Mouse (Mus musculus) thymus, adult 18-20 months (tissue): ENCODE measurements around the gene Zfp775.
A peak's percentile ranks its signal among the peaks of the same experiment; 100 is the strongest.

Source experiments
- DNase-seq, 2 experiments: peaks; one replicate each; pipeline ENCODE4 v3.0.0; 2022; ENCODE audit warnings: mixed read lengths in 2 of 2

Zfp775 gene

GRCm38 (mm10) chr6:48628808-48629660, 27.2 kb downstream of the Zfp775 start:
- DNase-seq = no peak

DNA sequence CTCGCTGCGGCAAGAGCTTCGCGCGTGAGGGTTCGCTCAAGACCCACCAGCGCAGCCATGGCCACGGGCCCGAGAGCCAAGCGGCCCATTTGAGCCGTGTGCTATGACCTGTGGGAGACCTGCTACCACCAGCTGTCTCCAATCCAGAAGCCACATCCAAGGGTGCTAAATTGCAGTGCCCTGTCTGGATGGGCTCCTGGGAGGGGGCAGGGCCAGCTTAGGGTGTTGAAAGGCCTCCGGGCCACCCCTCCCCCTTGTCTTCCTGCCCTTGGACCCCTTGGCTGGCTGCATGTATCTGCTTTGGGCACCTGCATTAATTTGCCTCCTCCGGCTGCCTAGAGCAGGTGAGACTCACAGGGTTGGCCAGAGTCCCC, 27.8 kb downstream of the Zfp775 start:
- DNase-seq = no peak

DNA sequence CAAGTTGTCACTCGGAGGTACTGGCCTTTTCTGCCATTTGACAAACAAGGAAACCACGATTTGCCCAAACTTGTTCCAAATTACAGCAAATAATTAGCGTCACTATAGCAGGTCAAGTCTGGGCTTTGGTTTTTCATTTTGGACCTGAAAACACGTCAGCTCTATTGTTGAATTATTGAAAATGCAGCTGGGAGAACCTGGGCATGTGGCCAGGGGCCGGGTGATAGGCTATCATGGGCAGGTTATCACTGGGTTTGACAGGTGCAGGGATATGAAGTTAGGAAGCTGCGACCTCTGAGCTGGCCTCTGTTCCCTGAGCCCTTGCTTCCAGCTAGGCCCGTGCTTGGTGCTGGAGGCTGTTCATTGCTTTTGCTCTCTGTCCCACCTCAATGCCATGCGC, 29.0 kb downstream of the Zfp775 start:
- DNase-seq = no peak

DNA sequence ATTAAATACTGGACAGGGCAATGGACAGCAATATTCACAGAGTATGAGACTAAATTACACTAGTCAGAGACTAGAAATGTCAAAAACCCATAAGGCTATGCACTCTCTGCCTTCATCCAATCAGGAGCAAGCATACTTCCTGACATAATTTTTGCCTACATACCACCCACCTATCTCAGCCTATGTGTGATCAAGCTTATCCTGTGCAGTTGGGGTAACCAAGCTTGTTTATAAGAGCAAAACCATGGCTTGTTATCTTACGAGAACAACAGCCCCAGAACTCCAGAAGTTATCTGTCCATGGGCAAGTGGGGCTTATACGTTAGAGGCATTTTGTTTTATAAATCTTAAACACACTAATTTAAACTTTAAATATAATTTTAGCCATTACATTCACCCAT, 33.2 kb downstream of the Zfp775 start:
- no peak for DNase-seq

GRCm38 (mm10) chr6:48636515-48636914, 34.7 kb downstream of the Zfp775 start:
- DNase-seq = no peak

- DNase-seq = no peak
Measured at GRCm38 (mm10) chr6:48637811-48638500, 36.1 kb downstream of the Zfp775 start.

DNA sequence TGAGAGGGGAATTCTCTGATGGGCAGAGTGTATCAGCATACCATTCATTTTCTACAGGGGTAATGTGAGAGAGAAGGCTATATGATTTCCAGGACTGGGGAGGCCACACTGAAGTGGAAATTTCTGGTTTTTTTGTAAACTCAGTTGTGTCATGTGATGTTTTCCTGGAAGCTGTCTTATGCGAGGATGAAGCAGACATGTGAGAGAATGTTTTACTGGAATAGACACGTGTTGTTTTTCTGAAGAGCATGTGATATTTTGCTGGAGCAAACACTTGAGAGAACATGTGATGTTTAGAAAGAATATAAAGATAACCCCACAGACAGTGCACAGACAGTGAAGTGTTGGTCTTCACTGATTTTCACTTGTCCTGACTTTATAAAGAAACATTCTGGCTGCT, 36.7 kb downstream of the Zfp775 start:
- no peak for DNase-seq

- DNase-seq = no peak
Measured at GRCm38 (mm10) chr6:48641391-48641790, 39.5 kb downstream of the Zfp775 start.

DNA sequence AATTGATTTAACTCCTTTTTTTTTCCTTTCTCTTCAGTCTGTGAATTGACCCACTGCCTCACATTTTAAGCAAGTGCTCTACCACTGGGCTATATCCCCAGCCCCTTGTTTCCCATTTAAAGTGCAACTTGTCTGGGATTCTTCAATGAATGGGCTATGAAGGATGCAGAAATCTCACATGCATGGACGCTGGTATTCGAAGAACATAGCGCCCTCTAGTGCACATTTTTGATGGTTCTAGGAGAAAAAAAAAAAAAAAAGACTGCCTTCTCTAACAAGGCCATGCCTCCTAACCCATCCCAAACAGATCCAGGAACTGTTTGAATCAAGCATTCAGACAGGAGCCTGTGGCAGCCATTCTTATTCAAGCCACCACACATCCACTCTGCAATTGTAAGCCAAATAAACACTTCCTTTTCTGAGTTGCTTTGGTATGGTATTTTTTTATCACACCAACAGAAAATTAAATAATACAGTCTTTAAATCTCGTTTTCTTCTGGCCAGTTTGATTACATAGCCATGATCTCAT, 41.0 kb downstream of the Zfp775 start:
- DNase-seq = no peak

GRCm38 (mm10) chr6:48645660-48646308, 43.9 kb downstream of the Zfp775 start:
- peak; percentile 52 to 66 for DNase-seq

GRCm38 (mm10) chr6:48646309-48646690, 44.4 kb downstream of the Zfp775 start:
- DNase-seq = no peak

GRCm38 (mm10) chr6:48646995-48647394, 45.1 kb downstream of the Zfp775 start, which contains the start of gene Gimap8:
Gene Gimap8 (plus strand): TSS chr6:48647234.
- DNase-seq = peak; percentile 77 to 89

DNA sequence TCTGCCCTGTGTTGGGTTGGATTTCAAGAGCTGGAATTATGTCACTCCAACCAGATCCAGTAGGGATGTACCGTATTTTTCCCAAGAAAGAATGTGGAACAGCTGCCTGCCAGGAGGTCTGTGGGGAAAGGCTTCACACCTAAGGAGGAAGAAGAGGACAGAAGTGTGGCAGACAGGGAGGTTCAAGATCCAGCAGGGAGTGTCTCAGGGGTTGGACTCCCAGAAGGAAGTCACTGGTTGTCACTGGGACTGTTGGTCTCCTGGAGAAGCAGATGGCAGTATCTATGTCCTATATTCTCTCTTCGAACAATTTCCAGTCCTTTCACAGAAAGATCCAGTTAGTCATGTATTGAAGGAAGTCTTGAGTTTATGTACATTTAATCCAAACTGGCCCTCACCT, 45.7 kb downstream of the Zfp775 start:
- DNase-seq = no peak

- DNase-seq = no peak
Measured at GRCm38 (mm10) chr6:48648779-48649178, 46.9 kb downstream of the Zfp775 start.

DNA sequence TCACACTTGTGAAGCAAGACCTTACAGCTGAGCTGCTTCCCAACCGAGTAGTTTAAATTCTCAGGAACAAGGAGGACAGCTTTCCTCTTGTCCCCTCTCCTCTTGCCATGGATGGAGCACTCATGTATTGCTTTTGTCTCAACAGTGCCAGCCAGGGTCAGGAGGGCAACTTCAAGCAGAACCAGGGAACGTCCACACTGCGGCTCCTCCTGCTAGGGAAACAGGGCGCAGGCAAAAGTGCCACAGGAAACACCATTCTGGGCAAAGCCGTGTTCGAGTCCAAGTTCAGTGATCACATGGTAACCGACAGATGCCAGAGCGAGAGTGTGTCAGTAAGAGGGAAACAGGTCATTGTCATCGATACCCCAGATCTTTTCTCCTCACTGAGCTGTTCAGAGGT, 48.2 kb downstream of the Zfp775 start:
- DNase-seq = no peak

GRCm38 (mm10) chr6:48658721-48659120, 56.9 kb downstream of the Zfp775 start:
- DNase-seq = no peak

GRCm38 (mm10) chr6:48664750-48665149, 62.9 kb downstream of the Zfp775 start:
- DNase-seq = no peak

DNA sequence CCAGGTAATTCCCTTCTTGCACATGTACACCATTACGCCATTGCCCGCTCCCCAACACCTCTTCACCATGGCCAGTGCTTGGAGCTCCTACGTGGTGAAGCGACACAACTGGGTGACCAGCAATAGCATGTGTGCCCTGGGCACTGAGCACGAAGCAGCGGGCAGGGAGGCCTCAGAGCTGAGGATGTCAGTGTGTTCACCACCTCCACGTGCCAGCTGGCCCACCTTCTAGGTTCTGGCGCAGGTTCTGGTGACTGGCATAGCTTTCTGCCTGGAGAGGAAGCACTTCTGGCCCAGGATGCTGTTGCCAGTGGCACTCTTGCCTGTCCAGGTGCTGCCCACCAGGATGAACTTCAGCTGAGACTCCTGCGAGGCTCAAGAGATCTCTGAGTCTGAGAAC, 63.6 kb downstream of the Zfp775 start:
- no peak for DNase-seq

- DNase-seq = peak in 1 of 2 experiments; percentile 18
Measured at GRCm38 (mm10) chr6:48666159-48666586, 64.3 kb downstream of the Zfp775 start.

DNA sequence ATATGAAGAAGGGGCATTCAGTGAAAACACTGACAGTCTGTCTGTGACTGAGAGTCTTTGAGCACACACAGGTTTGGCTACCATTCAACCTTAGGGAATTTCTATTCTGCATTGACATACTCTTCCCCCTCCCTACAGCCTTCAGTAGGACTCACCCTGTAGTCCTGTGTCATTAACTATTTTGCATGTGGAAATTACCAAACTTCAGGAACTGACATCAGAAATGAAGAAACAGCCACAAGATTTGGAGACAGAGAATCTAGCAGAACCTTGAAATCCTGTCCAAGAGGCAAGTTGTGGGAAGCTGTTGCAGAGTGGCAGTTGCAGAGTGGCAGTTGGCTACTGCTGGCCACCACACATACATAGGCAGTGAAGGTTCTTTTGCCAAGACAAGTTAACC, 66.2 kb downstream of the Zfp775 start:
- DNase-seq = no peak

- no peak for DNase-seq
Measured at GRCm38 (mm10) chr6:48669446-48669969, 67.6 kb downstream of the Zfp775 start.
